Mouse (Mus musculus) liver, adult 2 months (tissue): ENCODE results near the gene Gm10717. TPM values are rescaled to one million over a fixed set of nuclear protein-coding genes. Genes with fewer than 3 reads are reported as not detected.
"Not testable (repeated sequence)": the region's sequence is repeated elsewhere in the genome, so short reads cannot be mapped to it uniquely, and the experiment has no call there.

Source experiments
- DNase-seq: peaks from one replicate; pipeline ENCODE4 v3.0.0-alpha.2; 2011; ENCODE audit warnings: low read depth, low spot score; ENCODE audit errors: extremely low read depth
- H3K27ac ChIP-seq: fragments of 200-500 bp; replicated peaks from 2 replicates; pipeline ENCODE4 v1.5.1; 2012; ENCODE audit warnings: low read depth, mild to moderate bottlenecking, control low read depth, inconsistent platforms, low read length; ENCODE audit not compliant: insufficient read depth
- H3K27me3 ChIP-seq: fragments of 200-500 bp; 2 replicates; pipeline ENCODE4 v1.6.1; 2012; ENCODE audit warnings: mild to moderate bottlenecking, moderate library complexity, low read length, inconsistent platforms; ENCODE audit not compliant: control insufficient read depth, insufficient read depth
- H3K36me3 ChIP-seq: fragments of 200-500 bp; 2 replicates; pipeline ENCODE4 v1.6.1; 2012; ENCODE audit warnings: low read length, inconsistent platforms; ENCODE audit not compliant: control insufficient read depth, insufficient read depth
- H3K4me1 ChIP-seq: fragments of 200-500 bp; 2 replicates; pipeline ENCODE4 v1.6.1; 2011; ENCODE audit warnings: low read length; ENCODE audit not compliant: control insufficient read depth, insufficient read depth
- H3K4me3 ChIP-seq: fragments of 200-500 bp; 2 replicates; pipeline ENCODE4 v1.5.1; 2011; ENCODE audit warnings: low read depth, mild to moderate bottlenecking, control low read depth, low read length, moderate library complexity; ENCODE audit not compliant: insufficient read depth
- H3K79me2 ChIP-seq: fragments of 200-500 bp; 2 replicates; pipeline ENCODE4 v1.6.1; 2012; ENCODE audit warnings: inconsistent platforms, mild to moderate bottlenecking, low read length, moderate library complexity; ENCODE audit not compliant: control insufficient read depth, insufficient read depth
- H3K9ac ChIP-seq: fragments of 200-500 bp; 2 replicates; pipeline ENCODE4 v1.6.1; 2012; ENCODE audit warnings: low read depth, mild to moderate bottlenecking, control low read depth, inconsistent platforms, low read length
- WGBS: fragments of 180-500 bp; shearing (Covaris S2); methylation state at CpG from one replicate; pipeline ENCODE4 v1.1.7; 2018; 5-methylcytosine and 5-hydroxymethylcytosine counted together
- polyA plus RNA-seq: library from polyadenylated mRNA; depleted of rRNA; stranded (reverse); fragments of >200 nt; gene quantifications from 2 replicates; pipeline ENCODE4 v1.2.3, GENCODE M21; 2012; rRNA removed
- total RNA-seq: library from RNA; depleted of rRNA; stranded (reverse); fragments of >200 nt; gene quantifications from 2 replicates; pipeline ENCODE4 v1.2.3, GENCODE M21; 2014; rRNA removed

Gm10717 gene
- total RNA-seq (not detected in 2 replicates), polyA plus RNA-seq (not detected in 2 replicates)

DNA sequence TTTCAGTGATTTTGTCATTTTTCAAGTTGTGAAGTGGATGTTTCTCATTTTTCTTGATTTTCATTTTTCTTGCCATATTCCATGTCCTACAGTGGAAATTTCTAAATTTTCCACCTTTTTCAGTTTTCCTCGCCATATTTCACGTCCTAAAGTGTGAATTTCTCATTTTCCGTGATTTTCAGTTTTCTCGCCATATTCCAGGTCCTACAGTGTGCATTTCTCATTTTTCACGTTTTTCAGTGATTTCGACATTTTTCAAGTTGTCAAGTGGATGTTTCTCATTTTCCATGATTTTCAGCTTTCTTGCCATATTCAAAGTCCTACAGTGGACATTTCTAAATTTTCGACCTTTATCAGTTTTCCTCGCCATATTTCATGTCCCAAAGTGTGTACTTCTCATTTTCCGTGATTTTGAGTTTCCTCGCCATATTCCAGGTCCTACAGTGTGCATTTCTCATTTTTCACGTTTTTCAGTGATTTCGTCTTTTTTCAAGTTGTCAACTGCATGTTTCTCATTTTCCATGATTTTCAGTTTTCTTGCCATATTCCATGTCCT lies at the start of gene Gm10717:
Gm10717 (plus strand) TSS at position 506 of the 556 bp plus-strand sequence.
- H3K27me3 ChIP-seq, H3K36me3 ChIP-seq, H3K9ac ChIP-seq, H3K27ac ChIP-seq, DNase-seq, H3K4me1 ChIP-seq, H3K79me2 ChIP-seq, H3K4me3 ChIP-seq: not testable (repeated sequence)
- 71% methylated on average over 12 of the region's 12 CpGs for WGBS

DNA sequence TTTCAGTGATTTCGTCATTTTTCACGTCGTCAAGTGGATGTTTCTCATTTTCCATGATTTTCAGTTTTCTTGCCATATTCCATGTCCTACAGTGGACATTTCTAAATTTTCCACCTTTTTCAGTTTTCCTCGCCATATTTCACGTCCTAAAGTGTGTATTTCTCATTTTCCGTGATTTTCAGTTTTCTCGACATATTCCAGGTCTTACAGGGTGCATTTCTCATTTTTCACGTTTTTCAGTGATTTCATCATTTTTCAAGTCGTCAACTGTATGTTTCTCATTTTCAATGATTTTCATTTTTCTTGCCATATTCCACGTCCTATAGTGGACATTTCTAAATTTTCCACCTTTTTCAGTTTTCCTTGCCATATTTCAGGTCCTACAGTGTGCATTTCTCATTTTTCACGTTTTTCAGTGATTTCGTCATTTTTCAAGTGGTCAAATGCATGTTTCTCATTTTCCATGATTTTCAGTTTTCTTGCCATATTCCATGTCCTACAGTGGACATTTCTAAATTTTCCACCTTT lies 24.7 kb upstream of the Gm10717 start, which contains the start of gene Gm10722:
Gm10722 (plus strand) TSS at position 478 of the 528 bp plus-strand sequence.
- WGBS, result 75% methylated on average over 12 of the region's 12 CpGs
- not testable (repeated sequence) for H3K36me3 ChIP-seq, H3K79me2 ChIP-seq, H3K27ac ChIP-seq, H3K4me1 ChIP-seq, H3K9ac ChIP-seq, H3K4me3 ChIP-seq, H3K27me3 ChIP-seq
- peak; percentile 49 for DNase-seq

DNA sequence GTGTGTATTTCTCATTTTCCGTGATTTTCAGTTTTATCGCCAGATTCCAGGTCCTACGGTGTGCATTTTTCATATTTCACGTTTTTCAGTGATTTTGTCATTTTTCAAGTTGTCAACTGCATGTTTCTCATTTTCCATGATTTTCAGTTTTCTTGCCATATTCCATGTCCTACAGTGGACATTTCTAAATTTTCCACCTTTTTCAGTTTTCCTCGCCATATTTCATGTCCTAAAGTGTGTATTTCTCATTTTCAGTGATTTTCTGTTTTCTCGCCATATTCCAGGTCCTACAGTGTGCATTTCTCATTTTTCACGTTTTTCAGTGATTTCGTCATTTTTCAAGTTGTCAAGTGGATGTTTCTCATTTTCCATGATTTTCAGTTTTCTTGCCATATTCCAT lies 24.2 kb upstream of the Gm10717 start:
- WGBS, result 67% methylated on average over 8 of the region's 8 CpGs
- not testable (repeated sequence) for H3K36me3 ChIP-seq, H3K79me2 ChIP-seq, DNase-seq, H3K4me3 ChIP-seq, H3K4me1 ChIP-seq, H3K27me3 ChIP-seq, H3K9ac ChIP-seq, H3K27ac ChIP-seq

DNA sequence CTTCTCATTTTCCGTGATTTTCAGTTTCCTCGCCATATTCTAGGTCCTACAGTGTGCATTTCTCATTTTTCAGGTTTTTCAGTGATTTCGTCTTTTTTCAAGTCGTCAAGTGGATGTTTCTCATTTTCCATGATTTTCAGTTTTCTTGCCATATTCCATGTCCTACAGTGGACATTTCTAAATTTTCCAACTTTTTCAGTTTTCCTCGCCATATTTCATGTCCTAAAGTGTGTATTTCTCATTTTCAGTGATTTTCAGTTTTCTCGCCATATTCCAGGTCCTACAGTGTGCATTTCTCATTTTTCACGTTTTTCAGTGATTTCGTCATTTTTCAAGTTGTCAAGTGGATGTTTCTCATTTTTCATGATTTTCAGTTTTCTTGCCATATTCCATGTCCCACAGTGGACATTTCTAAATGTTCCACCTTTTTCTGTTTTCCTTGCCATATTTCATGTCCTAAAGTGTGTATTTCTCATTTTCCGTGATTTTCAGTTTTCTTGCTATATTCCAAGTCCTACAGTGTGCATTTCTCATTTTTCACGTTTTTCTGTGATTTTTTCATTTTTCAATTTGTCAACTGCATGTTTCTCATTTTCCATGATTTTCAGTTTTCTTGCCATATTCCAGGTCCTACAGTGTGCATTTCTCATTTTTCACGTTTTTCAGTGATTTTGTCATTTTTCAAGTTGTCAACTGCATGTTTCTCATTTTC lies 23.1 kb upstream of the Gm10717 start:
- 67% methylated on average over 9 of the region's 11 CpGs for WGBS
- not testable (repeated sequence) for H3K27me3 ChIP-seq, H3K36me3 ChIP-seq, H3K4me1 ChIP-seq, H3K27ac ChIP-seq, H3K9ac ChIP-seq, H3K79me2 ChIP-seq, H3K4me3 ChIP-seq
- DNase-seq, result peak; percentile 34

DNA sequence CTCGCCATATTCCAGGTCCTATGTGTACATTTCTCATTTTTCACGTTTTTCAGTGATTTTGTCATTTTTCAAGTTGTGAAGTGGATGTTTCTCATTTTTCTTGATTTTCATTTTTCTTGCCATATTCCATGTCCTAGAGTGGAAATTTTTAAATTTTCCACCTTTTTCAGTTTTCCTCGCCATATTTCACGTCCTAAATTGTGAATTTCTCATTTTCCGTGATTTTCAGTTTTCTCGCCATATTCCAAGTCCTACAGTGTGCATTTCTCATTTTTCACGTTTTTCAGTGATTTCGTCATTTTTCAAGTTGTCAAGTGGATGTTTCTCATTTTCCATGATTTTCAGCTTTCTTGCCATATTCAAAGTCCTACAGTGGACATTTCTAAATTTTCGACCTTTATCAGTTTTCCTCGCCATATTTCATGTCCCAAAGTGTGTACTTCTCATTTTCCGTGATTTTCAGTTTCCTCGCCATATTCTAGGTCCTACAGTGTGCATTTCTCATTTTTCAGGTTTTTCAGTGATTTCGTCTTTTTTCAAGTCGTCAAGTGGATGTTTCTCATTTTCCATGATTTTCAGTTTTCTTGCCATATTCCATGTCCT lies 22.3 kb upstream of the Gm10717 start, which contains the start of gene Gm11168:
Gm11168 (plus strand) TSS at position 553 of the 603 bp plus-strand sequence.
- not testable (repeated sequence) for H3K36me3 ChIP-seq, DNase-seq, H3K4me3 ChIP-seq, H3K27me3 ChIP-seq, H3K4me1 ChIP-seq, H3K79me2 ChIP-seq, H3K9ac ChIP-seq, H3K27ac ChIP-seq
- 75% methylated on average over 6 of the region's 14 CpGs for WGBS

DNA sequence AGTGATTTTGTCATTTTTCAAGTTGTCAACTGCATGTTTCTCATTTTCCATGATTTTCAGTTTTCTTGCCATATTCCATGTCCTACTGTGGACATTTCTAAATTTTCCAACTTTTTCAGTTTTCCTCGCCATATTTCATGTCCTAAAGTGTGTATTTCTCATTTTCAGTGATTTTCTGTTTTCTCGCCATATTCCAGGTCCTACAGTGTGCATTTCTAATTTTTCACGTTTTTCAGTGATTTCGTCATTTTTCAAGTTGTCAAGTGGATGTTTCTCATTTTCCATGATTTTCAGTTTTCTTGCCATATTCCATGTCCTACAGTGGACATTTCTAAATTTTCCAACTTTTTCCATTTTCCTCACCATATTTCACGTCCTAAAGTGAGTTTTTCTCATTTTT lies 19.0 kb upstream of the Gm10717 start:
- not testable (repeated sequence) for H3K27me3 ChIP-seq, H3K9ac ChIP-seq, H3K4me1 ChIP-seq, H3K4me3 ChIP-seq, H3K27ac ChIP-seq, H3K36me3 ChIP-seq, DNase-seq, H3K79me2 ChIP-seq
- 86% methylated on average over 1 of the region's 5 CpGs for WGBS

DNA sequence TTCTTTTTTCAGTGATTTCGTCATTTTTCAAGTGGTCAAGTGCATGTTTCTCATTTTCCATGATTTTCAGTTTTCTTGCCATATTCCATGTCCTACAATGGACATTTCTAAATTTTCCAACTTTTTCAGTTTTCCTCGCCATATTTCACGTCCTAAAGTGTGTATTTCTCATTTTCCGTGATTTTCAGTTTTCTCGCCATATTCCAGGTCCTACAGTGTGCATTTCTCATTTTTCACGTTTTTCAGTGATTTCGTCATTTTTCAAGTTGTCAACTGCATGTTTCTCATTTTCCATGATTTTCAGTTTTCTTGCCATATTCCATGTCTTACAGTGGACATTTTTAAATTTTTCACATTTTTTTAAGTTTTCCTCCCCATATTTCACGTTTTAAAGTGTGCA lies 18.6 kb upstream of the Gm10717 start:
- not testable (repeated sequence) for H3K79me2 ChIP-seq, H3K27me3 ChIP-seq, H3K4me3 ChIP-seq, H3K27ac ChIP-seq, DNase-seq, H3K9ac ChIP-seq, H3K4me1 ChIP-seq, H3K36me3 ChIP-seq
- WGBS, result 74% methylated on average over 8 of the region's 8 CpGs

DNA sequence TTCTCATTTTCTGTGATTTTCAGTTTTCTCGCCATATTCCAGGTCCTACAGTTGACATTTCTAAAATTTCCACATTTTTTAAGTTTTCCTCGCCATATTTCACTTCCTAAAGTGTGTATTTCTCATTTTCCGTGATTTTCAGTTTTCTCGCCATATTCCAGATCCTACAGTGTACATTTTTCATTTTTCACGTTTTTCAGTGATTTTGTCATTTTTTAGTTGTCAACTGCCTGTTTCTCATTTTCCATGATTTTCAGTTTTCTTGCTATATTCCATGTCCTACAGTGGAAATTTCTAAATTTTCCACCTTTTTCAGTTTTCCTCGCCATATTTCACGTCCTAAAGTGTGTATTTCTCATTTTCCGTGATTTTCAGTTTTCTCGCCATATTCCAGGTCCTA lies 17.9 kb upstream of the Gm10717 start:
- H3K79me2 ChIP-seq, H3K27ac ChIP-seq, H3K4me3 ChIP-seq, H3K36me3 ChIP-seq, H3K9ac ChIP-seq, H3K27me3 ChIP-seq, H3K4me1 ChIP-seq: not testable (repeated sequence)
- 77% methylated on average over 8 of the region's 9 CpGs for WGBS
- DNase-seq, result peak; percentile 17

DNA sequence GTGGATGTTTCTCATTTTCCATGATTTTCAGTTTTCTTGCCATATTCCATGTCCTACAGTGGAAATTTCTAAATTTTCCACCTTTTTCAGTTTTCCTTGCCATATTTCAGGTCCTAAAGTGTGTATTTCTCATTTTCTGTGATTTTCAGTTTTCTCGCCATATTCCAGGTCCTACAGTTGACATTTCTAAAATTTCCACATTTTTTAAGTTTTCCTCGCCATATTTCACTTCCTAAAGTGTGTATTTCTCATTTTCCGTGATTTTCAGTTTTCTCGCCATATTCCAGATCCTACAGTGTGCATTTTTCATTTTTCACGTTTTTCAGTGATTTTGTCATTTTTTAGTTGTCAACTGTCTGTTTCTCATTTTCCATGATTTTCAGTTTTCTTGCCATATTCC lies 15.9 kb upstream of the Gm10717 start:
- DNase-seq, H3K27me3 ChIP-seq, H3K36me3 ChIP-seq, H3K79me2 ChIP-seq, H3K4me1 ChIP-seq, H3K4me3 ChIP-seq, H3K9ac ChIP-seq, H3K27ac ChIP-seq: not testable (repeated sequence)
- WGBS, result no CpG with 5 or more reads among the region's 5 CpGs
